Mouse (Mus musculus): ENCODE measurements at regions not wholly inside any gene's neighbourhood (a gene's known extent, or its start where the extent isn't known, plus 50 kb on each side); places are given as distances from the start of the nearest gene placed in this dataset.

GRCm38 (mm10) chr16:29860306-29860705 lies 203.9 kb upstream of the Hes1 start:
- DNase-seq (ENCODE audit: extremely low spot score, low spot score), result no peak

DNA sequence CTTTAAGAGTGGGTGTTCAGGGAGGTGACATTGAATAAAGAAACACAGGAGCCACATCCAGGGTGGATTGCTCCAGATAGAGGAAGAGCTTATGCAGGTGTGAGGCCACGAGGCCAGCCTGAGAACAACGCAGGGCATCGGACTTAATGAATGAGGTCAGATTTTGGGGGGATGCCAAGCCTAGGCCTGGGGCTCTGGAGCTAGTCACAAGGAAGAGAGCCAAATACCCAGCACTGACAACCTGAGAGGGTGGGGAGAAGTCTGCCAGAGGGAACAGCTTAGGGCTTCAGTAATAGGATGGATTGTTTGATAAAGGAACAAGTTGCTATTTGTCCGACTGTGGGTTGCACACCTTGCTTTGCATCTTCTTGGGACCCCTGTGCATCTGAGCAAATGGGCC lies 203.1 kb upstream of the Hes1 start:
- no peak for DNase-seq (ENCODE audit: extremely low spot score, low spot score)

- DNase-seq (ENCODE audit: extremely low spot score, low spot score), result no peak
These were observed 199.0 kb upstream of the Hes1 start for GRCm38 (mm10) chr16:29865075-29865740.

GRCm38 (mm10) chr16:29871395-29871794 lies 192.8 kb upstream of the Hes1 start:
- no peak for DNase-seq (ENCODE audit: extremely low spot score, low spot score)

- DNase-seq (ENCODE audit: extremely low spot score, low spot score), result no peak
These were observed 188.0 kb upstream of the Hes1 start for GRCm38 (mm10) chr16:29876196-29876595.

GRCm38 (mm10) chr16:29877372-29878123 lies 186.6 kb upstream of the Hes1 start:
- DNase-seq (ENCODE audit: extremely low spot score, low spot score), result no peak

DNA sequence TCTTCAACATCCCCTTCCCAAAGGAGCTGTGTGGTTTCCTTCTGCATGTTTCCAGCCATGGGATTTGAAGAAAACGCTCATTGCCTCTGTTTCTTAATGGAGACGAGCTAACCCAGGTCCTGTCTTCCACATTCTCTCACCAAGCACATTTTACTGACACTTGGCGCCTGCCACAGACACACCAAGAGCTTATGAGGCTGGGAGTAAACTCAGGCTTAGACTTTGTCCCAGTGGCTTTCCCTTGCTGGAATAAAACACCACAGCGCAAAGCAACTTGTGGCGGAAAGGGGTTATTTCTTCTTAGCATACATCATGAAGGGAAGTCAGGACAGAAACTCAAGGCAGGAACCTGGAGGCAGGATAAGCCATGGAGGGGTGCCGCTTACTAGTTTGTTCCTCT lies 184.5 kb upstream of the Hes1 start:
- no peak for DNase-seq (ENCODE audit: extremely low spot score, low spot score)

DNA sequence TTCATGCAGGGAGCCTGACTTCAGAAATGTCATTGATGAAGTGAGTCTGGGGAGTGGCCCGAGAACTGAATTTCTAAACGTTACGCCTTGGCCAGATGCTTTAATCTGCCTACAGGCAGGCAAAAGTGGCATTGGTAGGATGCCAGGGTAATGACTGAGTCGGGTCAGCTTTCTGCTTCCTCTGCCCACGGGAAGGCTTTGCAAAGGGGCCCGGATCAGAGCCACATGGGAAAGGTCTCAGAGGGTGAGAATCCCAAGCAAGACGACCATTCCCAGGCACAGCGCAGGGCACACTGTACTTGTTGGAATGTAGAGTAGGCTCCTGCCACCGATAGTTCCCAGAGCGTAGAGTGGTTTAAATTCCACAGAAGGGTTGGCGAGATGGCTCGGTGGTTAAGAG lies 182.7 kb upstream of the Hes1 start:
- no peak for DNase-seq (ENCODE audit: extremely low spot score, low spot score)

- DNase-seq (ENCODE audit: extremely low spot score, low spot score), result no peak
These were observed 181.8 kb upstream of the Hes1 start for GRCm38 (mm10) chr16:29882226-29882972.

- DNase-seq (ENCODE audit: extremely low spot score, low spot score), result no peak
These were observed 180.8 kb upstream of the Hes1 start for GRCm38 (mm10) chr16:29883252-29883992.

- no peak for DNase-seq (ENCODE audit: extremely low spot score, low spot score)
These were observed 179.3 kb upstream of the Hes1 start for GRCm38 (mm10) chr16:29884899-29885298.

DNA sequence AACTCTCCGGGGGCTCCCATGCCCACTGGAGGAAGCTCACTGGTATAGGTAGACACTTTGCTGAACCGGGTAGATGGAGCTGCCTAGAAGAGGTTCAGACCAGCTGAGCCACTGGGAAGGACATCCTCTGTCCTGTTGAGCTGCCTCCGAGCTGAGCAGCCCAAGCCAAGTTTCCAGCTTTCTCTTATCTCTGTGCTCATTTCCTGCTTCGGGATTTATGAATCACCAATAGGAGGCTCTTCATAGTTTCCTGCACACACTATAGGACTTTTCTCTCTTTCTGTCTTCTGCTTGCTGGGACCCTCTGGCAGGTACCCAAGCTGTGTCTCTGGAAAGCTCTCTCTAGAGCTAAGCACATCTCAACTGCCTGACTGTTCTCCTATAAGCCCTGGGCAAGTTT lies 177.4 kb upstream of the Hes1 start:
- no peak for DNase-seq (ENCODE audit: extremely low spot score, low spot score)

DNA sequence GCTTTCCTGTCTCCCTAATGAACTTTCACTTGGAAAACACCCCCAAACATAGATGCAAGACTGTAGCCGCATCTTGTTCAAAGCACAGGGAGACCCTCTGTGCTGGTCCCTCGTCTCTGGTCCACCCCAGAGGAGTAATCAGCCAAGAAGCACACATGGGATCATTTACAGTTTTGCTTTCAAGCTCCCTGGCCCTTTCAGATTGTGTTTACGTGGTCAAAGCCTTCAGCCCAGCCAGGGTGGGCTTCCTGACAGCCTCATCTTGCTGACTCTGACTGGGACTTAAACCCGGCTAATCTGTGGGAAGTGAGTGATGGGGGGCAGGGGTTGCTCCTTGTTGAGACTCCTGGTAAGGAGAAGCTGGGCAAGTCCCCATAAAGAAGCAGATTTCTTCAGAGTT lies 174.8 kb upstream of the Hes1 start:
- no peak for DNase-seq (ENCODE audit: extremely low spot score, low spot score)

DNA sequence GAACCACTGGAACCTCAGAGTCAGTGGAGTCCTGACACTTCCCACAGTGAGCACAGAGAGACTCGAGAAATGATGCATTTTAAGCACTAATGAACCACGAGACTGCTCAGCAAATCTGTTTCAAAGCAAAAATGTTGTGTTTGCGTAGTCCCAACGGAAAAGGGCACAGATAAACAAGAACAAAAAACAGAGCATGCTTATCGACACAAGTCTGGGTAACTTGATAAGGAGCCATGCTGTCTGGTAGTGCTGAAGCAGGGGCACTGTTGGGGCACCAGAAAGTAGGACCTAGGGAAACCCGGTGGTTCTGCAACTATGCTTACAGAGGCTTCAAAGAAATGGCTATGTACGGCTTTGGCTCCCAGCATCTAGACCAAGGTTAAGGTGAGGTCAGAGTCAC lies 172.7 kb upstream of the Hes1 start:
- no peak for DNase-seq (ENCODE audit: extremely low spot score, low spot score)

DNA sequence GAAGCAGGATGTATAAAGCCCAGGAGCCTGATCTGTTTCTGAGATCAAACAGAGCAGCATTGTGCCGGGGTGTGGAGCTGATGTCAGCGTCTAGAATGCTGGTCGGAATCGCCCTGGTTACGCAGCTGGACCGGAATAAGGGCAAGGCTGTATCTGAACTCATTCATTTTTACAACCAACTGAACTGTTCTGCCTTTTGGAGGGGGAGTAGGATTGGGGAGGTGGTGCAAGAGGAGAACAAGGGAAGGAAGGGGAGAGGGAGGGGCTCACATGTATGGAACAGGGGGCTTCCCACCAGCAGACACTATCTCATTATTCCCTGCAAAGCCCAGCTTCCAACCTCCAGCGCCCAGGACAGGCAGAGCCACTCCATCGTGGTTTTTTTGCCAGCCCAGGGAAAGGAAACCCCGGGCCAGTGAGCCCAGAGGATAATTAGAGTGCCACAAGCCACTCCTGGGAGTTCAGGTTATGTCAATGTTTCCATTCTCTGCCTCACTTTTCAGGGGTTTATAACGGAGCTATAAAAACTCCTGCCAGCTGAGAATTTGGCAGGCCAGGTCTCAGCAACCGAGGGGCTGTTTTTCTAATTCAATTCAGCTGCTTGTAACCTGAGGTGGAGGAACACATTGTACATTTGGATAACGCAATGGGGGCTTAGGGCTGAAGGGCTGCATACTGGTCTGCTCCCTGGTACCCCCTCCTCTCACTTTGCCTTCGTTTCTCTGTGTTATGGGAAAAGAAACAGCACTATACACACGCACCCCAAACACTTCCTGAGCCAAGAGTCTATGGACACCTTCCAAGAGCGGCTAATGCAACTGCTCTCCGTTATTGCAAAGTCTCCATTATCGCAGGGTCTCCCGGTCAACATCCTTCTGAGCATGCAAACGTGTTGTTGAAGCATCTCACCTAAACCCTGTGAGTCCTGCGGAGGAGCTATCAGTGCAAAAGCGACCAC lies 170.0 kb upstream of the Hes1 start:
- peak; percentile 61 for DNase-seq (ENCODE audit: extremely low spot score, low spot score)

GRCm38 (mm10) chr16:29896393-29896792 lies 167.8 kb upstream of the Hes1 start:
- no peak for DNase-seq (ENCODE audit: extremely low spot score, low spot score)

DNA sequence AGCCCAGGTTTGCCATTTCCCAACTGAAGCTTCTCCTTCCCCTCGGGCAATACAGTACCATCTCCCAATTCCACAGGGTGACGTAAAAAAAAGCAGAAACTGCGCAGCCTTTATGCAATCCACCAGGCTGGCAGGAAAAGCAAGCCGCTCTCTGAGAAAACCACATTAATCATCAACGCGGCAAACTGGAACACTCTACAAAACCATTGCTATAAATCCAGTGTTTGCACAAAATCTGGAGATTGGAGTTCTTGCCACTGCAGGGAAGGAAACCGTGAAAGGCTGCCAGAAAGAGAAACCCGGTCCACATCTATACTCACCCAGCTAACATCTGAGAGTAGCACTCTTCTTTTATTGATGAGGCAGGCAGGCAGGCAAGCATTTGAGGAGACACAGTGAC lies 160.7 kb upstream of the Hes1 start:
- no peak for DNase-seq (ENCODE audit: extremely low spot score, low spot score)

GRCm38 (mm10) chr16:29904183-29904775 lies 159.9 kb upstream of the Hes1 start:
- no peak for DNase-seq (ENCODE audit: extremely low spot score, low spot score)

GRCm38 (mm10) chr16:29907331-29907730 lies 156.9 kb upstream of the Hes1 start:
- no peak for DNase-seq (ENCODE audit: extremely low spot score, low spot score)

DNA sequence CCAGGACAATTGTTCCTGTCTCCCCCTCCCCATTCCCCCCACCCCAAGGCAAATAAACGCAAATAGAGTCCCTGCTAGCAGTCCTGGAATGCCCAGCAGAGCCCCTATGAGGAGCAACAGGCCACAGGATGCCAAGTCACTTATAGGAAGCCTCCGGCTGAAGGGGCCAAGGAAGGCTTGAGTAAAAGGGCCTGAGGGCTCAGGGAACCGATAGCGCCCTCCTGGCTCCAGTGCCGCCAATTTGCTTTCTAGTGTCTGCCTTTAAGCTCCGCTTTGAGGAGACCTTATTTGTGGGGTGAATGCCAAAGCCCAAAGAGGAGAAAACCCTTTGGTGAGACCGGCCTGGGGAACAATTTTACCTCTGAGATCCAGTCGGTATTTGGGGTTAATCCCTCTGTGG lies 156.2 kb upstream of the Hes1 start:
- no peak for DNase-seq (ENCODE audit: extremely low spot score, low spot score)
